Mouse (Mus musculus) small intestine, adult 2 months (tissue): ENCODE data around the gene Gltpd2. TPM values are rescaled to one million over a fixed set of nuclear protein-coding genes. Genes with fewer than 3 reads are reported as not detected.
"Not testable (repeated sequence)": the region's sequence is repeated elsewhere in the genome, so short reads cannot be mapped to it uniquely, and the experiment has no call there.

Experiments
- H3K27ac ChIP-seq: fragments of 200-500 bp; 2 replicates; pipeline ENCODE4 v1.5.1; 2012; ENCODE audit warnings: low read depth, low read length, control low read depth, inconsistent platforms; ENCODE audit not compliant: insufficient read depth
- H3K27me3 ChIP-seq: fragments of 200-500 bp; 2 replicates; pipeline ENCODE4 v1.6.1; 2012; ENCODE audit warnings: mild to moderate bottlenecking, moderate library complexity, low read length, inconsistent platforms; ENCODE audit not compliant: control insufficient read depth, insufficient read depth
- H3K36me3 ChIP-seq: fragments of 200-500 bp; 2 replicates; pipeline ENCODE4 v1.6.1; 2012; ENCODE audit warnings: mild to moderate bottlenecking, low read length, control low read depth, inconsistent platforms; ENCODE audit not compliant: control insufficient read depth, insufficient read depth
- H3K4me1 ChIP-seq: fragments of 200-500 bp; 2 replicates; pipeline ENCODE4 v1.6.1; 2012; ENCODE audit warnings: low read length, inconsistent platforms, mixed read lengths; ENCODE audit not compliant: control insufficient read depth, insufficient read depth, insufficient read length
- H3K4me3 ChIP-seq: fragments of 200-500 bp; 2 replicates; pipeline ENCODE4 v1.5.1; 2012; ENCODE audit warnings: low read depth, mild to moderate bottlenecking, control low read depth, inconsistent platforms, low read length, moderate library complexity
- CTCF ChIP-seq: fragments of 200-500 bp; IDR thresholded peaks from 2 replicates; pipeline ENCODE4 v1.5.1; 2012; ENCODE audit warnings: low read depth, mild to moderate bottlenecking, control low read depth, inconsistent platforms, low read length, moderate library complexity, mixed read lengths; ENCODE audit not compliant: insufficient replicate concordance, insufficient read length; ENCODE audit errors: extremely low read depth
- POLR2A ChIP-seq: fragments of 200-500 bp; IDR thresholded peaks from 2 replicates; pipeline ENCODE4 v1.6.1; 2012; ENCODE audit warnings: low read depth, mild to moderate bottlenecking, control low read depth, inconsistent platforms, low read length, moderate library complexity
- WGBS: fragments of 180-500 bp; shearing (Covaris S2); methylation state at CpG from one replicate; pipeline ENCODE4 v1.1.7; 2018; 5-methylcytosine and 5-hydroxymethylcytosine counted together
- polyA plus RNA-seq: library from polyadenylated mRNA; depleted of rRNA; stranded (reverse); fragments of >200 nt; gene quantifications from 2 replicates; pipeline ENCODE4 v1.2.3, GENCODE M21; 2012

Gltpd2 gene
- polyA plus RNA-seq, 1 experiment: 8.4 TPM

DNA sequence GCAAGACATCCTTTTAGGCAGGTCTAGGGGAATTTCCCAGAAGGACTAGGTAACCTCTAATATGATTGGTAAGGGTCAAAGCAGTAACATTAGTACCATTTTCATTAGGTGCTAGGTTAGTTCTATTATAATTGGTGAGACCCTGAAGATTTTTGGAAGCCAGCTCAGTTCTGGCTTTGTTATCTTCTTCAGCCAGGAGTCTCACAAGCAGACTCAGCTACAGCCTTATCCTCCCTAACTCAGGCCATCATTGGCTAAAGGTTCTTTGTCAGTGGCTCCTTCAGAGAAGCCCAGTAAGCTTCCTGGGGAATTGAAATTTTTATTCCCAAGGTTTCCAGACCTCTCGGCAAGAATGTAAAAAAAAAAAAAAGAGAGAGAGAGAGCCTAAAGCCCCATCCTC lies 560 bp upstream of the Gltpd2 start:
- 67% methylated on average over 1 of the region's 1 CpGs for WGBS
- TF ChIP-seq CTCF: no peak
- no peak for TF ChIP-seq POLR2A
- no peaks in the 10 kb centered on the region for H3K27me3 ChIP-seq
- no peak overlapping the region for H3K27ac ChIP-seq
- peaks cover 16% of the 10 kb centered on the region for H3K4me1 ChIP-seq
- no peak overlapping the region for H3K4me3 ChIP-seq
- H3K36me3 ChIP-seq: no peaks in the 10 kb centered on the region

DNA sequence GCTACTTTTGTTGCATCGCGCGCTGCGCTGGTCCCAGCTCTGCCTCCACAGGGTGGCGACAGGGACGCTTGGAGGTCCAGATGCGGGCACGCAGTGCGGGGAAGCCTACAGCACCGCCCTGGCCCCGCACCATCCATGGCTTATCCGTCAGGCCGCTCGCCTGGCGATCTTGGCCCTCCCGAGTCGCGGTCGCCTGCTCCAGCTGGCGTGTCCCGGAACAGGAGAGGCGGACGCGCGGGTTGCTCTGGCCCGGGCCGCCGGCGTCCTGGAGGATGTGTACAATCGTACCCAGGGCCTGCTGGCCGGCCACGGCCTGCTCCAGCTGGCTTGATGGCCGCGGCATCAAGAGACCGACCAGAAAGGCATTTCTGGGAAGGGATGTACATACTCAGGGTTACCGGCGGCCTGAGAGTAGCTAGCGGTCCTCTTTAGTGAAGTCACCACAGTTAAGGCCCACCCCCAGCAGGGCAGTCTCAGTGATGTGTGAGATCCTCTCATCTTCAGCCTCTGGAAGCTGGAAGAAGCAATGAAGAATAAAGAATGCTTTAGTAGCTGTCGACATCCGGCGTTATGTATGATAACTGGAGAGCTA lies 1.3 kb downstream of the Gltpd2 start:
- Histone ChIP-seq H3K4me1 (peaks cover 9% of the 10 kb centered on the region), H3K4me3 (peak overlapping the region; percentile 52), H3K27me3 (no peaks in the 10 kb centered on the region), H3K27ac (peak overlapping the region; percentile 13; the same call in 1 of the 2 replicates), H3K36me3 (no peaks in the 10 kb centered on the region)
- WGBS: 56% methylated on average over 41 of the region's 41 CpGs
- no peak for TF ChIP-seq POLR2A
- TF ChIP-seq CTCF: no peak

DNA sequence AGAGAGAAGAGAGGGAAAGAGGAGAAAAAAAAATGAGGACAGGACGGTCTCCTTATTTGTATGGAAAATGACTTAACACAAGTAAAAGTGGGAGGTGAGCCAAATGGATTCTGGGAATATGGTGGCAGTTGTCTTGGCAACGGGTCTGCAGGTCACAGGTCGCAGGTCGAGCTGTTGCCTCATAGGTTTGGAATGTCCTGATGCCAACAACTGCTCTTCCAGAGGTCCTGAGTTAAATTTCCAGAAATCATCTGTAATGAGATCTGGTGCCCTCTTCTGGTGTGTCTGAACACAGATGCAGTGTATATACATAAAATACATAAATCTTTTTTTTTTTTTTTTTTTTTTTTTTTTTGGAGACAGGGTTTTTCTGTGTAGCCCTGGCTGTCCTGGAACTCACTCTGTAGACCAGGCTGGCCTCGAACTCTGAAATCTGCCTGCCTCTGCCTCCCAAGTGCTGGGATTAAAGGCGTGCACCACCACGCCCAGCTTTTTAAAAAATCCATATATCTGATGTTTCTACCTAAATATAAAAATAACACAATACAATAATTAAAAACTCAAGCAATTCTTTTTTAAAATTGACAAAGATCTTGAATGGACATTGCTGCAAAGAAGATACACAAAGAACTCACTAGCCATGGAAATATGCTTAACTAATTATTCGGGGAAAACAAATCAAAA lies 4.5 kb downstream of the Gltpd2 start:
- H3K4me3 ChIP-seq, H3K27me3 ChIP-seq, H3K27ac ChIP-seq: not testable (repeated sequence)
- peaks cover 20% of the 10 kb centered on the region for H3K36me3 ChIP-seq
- 0 out of 2 replicates have a peak, but pooled peaks have one; percentile 7 for TF ChIP-seq CTCF
- 88% methylated on average over 8 of the region's 8 CpGs for WGBS
- H3K4me1 ChIP-seq: peaks cover 15% of the 10 kb centered on the region

DNA sequence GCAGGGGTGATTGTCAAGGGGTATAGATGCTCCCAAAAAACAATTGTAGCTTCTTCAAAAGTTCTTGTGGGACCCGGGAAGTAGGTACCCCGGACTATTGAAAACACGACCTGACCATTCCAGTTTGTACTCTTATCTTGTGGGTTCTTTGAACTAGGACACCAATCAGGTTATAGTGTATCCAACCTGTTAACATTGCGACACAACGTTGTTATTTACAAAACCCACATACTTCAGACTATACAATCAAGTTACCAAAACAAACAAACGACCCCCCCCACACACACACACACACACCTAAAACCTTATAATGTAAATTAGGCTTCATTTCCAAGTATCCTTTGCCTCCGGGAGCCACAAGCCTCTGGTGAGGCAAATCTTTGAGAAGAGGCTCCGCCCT lies 5.8 kb downstream of the Gltpd2 start:
- H3K27ac ChIP-seq: no peak overlapping the region
- WGBS: 2% methylated on average over 8 of the region's 8 CpGs
- H3K36me3 ChIP-seq: peaks cover 20% of the 10 kb centered on the region
- H3K27me3 ChIP-seq: no peaks in the 10 kb centered on the region
- peak overlapping the region; percentile 19; the same call in 1 of the 2 replicates for H3K4me3 ChIP-seq
- TF ChIP-seq CTCF: no peak
- no peak for TF ChIP-seq POLR2A
- H3K4me1 ChIP-seq: peaks cover 7% of the 10 kb centered on the region

DNA sequence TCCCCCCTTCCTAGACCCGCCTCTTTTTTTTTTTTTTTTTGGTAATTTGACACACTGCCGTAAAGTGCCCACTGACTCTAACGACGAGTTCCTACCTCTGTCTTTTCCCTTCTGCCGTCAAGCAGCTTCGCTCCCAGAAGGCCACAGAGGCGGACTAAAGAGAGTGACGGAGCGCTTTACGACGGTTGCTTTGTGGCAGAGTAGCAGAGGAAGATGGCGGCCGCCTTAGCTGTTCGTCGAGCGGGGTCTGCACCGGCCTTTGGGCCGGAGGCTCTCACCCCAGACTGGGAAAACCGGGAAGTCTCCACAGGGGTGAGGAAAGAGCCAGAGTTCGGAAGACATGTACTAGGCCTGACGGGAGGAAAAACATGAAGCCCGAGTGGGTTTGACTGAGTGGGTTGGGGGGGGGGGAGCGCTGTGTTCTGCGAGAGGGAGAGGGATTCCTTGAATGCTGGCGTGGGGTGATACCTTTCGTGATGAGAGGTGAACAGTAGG lies 6.2 kb downstream of the Gltpd2 start, which contains the start of gene Psmb6:
Gene Psmb6 (plus strand): TSS at position 184 of the 495 bp plus-strand sequence.
- Histone ChIP-seq H3K27me3 (no peaks in the 10 kb centered on the region), H3K4me1 (peaks cover 5% of the 10 kb centered on the region), H3K27ac (no peak within 1 kb of the TSS), H3K4me3 (peak within 1 kb of the TSS; percentile 76), H3K36me3 (peaks cover 20% of the 10 kb centered on the region)
- under 1% methylated on average over 25 of the region's 26 CpGs for WGBS
- TF ChIP-seq POLR2A (peak; percentile 91; the same call in 1 of the 2 replicates), CTCF (no peak)

DNA sequence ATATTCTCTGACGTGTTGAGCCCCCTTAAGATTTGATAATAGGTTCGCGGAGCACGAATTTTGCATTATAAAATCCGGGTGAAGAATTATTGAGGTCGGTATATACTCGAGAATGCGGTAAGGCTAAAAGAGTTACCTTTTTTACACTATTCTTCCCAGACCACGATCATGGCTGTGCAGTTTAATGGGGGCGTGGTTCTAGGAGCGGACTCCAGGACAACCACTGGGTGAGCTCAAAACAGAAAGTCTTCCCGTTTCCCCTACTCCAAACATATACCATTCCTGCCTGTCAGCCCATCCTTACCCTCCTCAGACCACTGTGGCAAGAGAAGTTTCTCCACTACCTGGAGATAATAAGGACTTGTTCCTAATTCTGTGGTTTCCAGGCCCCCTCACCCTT lies 6.7 kb downstream of the Gltpd2 start:
- H3K4me3 ChIP-seq: peak overlapping the region; percentile 76
- WGBS: 2% methylated on average over 12 of the region's 12 CpGs
- TF ChIP-seq CTCF (no peak), POLR2A (no peak)
- peaks cover 20% of the 10 kb centered on the region for H3K36me3 ChIP-seq
- peaks cover 5% of the 10 kb centered on the region for H3K4me1 ChIP-seq
- no peaks in the 10 kb centered on the region for H3K27me3 ChIP-seq
- H3K27ac ChIP-seq: no peak overlapping the region

DNA sequence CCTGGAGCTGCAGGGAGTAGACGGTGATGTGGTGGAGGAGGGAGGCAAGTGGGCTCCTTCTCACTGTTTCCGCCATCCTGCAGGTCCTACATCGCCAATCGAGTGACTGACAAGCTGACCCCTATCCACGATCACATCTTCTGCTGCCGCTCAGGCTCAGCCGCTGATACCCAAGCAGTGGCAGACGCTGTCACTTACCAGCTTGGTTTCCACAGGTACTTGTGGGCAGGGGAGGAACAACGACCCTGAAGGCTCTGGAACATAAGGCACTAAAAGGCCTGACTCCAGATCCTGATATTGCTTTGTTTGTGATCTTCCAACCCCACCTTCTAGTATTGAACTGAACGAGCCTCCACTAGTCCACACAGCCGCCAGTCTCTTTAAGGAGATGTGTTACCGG lies 7.2 kb downstream of the Gltpd2 start:
- Histone ChIP-seq H3K27ac (no peak overlapping the region), H3K4me1 (peaks cover 5% of the 10 kb centered on the region), H3K4me3 (no peak overlapping the region), H3K36me3 (peaks cover 20% of the 10 kb centered on the region), H3K27me3 (no peaks in the 10 kb centered on the region)
- no peak for TF ChIP-seq CTCF
- TF ChIP-seq POLR2A: no peak
- 85% methylated on average over 12 of the region's 12 CpGs for WGBS
